In genomic region chr9:39152401-39152800, GRCm38 (mm10) we compare ENCODE assay signal across 23 mouse cellular contexts. TPM values are rescaled to one million over a fixed set of nuclear protein-coding genes. Genes with fewer than 3 reads are reported as not detected.
"Had no signal": no experiment of that assay in that cellular context is flagged by ENCODE, and none has a peak within 500 bp of the region (broad histone marks: within the 10 kb centered on the region; RNA-seq: fewer than 3 reads in every experiment).

No protein-coding gene starts in this region.

- DNase-seq: lung, adult 18-20 months; lung, embryonic 14.5 days; lung, postnatal 10 days; lung, postnatal 4 days; right cerebral cortex, postnatal 14 days; thymus, adult 2 months; thymus, postnatal 25 days; thymus, postnatal 4 days had no signal

- H3K4me3 ChIP-seq: megakaryocyte, embryonic 14.5 days; midbrain, embryonic 13.5 days; midbrain, embryonic 15.5 days; neural tube, embryonic 12.5 days; stomach, embryonic 15.5 days had no signal

- H3K9me3 ChIP-seq: megakaryocyte, embryonic 14.5 days; midbrain, embryonic 13.5 days; midbrain, embryonic 15.5 days; neural tube, embryonic 12.5 days; stomach, embryonic 15.5 days had no signal

- H3K27ac ChIP-seq: midbrain, embryonic 13.5 days; midbrain, embryonic 15.5 days; neural tube, embryonic 12.5 days; stomach, embryonic 15.5 days; stomach, postnatal 0 days had no signal

- H3K36me3 ChIP-seq: midbrain, embryonic 13.5 days; midbrain, embryonic 15.5 days; neural tube, embryonic 12.5 days; stomach, embryonic 15.5 days had no signal

- H3K4me1 ChIP-seq: megakaryocyte, embryonic 14.5 days; midbrain, embryonic 13.5 days; midbrain, embryonic 15.5 days; neural tube, embryonic 12.5 days; stomach, embryonic 15.5 days had no signal

- H3K27me3 ChIP-seq: megakaryocyte, embryonic 14.5 days; midbrain, embryonic 13.5 days; midbrain, embryonic 15.5 days; neural tube, embryonic 12.5 days; stomach, embryonic 15.5 days had no signal

- H3K9ac ChIP-seq: lung, embryonic 14.5 days; midbrain, embryonic 13.5 days; midbrain, embryonic 15.5 days; neural tube, embryonic 12.5 days; stomach, embryonic 15.5 days had no signal

RNA-seq across cellular contexts. Expression of gene Olfr943, which starts 13.7 kb away (rescaled TPM):
- total RNA-seq: midbrain, postnatal 0 days; monocyte, adult 5-6 weeks had no signal
- polyA plus RNA-seq: lung, embryonic 14.5 days; lung, embryonic 16.5 days; midbrain, embryonic 11.5 days; midbrain, embryonic 13.5 days; midbrain, embryonic 15.5 days; midbrain, postnatal 0 days; neural tube, embryonic 12.5 days; neural tube, embryonic 14.5 days; spleen, adult 2 months; stomach, embryonic 15.5 days; stomach, postnatal 0 days; testis, adult 2 months; thymus, adult 2 months; urinary bladder, adult 2 months had no signal

RNA-seq across cellular contexts. Expression of gene Olfr27, which starts 24.5 kb away (rescaled TPM):
- total RNA-seq: midbrain, postnatal 0 days; monocyte, adult 5-6 weeks; neutrophil, adult 5-6 weeks had no signal
- polyA plus RNA-seq: lung, embryonic 14.5 days; lung, embryonic 16.5 days; midbrain, embryonic 11.5 days; midbrain, embryonic 13.5 days; midbrain, embryonic 15.5 days; midbrain, postnatal 0 days; neural tube, embryonic 12.5 days; neural tube, embryonic 14.5 days; spleen, adult 2 months; stomach, embryonic 15.5 days; stomach, postnatal 0 days; thymus, adult 2 months; urinary bladder, adult 2 months had no signal

RNA-seq across cellular contexts. Expression of gene Olfr944, which starts 49.3 kb away (rescaled TPM):
- total RNA-seq: midbrain, postnatal 0 days; monocyte, adult 5-6 weeks; neutrophil, adult 5-6 weeks had no signal
- polyA plus RNA-seq: lung, embryonic 14.5 days; lung, embryonic 16.5 days; midbrain, embryonic 11.5 days; midbrain, embryonic 13.5 days; midbrain, embryonic 15.5 days; midbrain, postnatal 0 days; neural tube, embryonic 12.5 days; neural tube, embryonic 14.5 days; spleen, adult 2 months; stomach, embryonic 15.5 days; stomach, postnatal 0 days; testis, adult 2 months; thymus, adult 2 months; urinary bladder, adult 2 months had no signal
